8 mouse cellular contexts compared by ENCODE assay signal in genomic region chr16:55863149-55863815, GRCm38 (mm10). TPM values are rescaled to one million over a fixed set of nuclear protein-coding genes. Genes with fewer than 3 reads are reported as not detected.
DNase-seq lines count a peak whose midpoint lies in the region; ATAC-seq and TF ChIP-seq lines count a peak whose summit lies in the region.

No protein-coding gene starts in this region.

- no peak overlapping the region; the same call in 1 of the 2 replicates for H3K9ac ChIP-seq in CH12.LX (ENCODE audit: insufficient read depth, low read depth)

- in situ Hi-C loops in CH12.LX (cut with MboI; ENCODE audit: low pct_ligation_motif_present, low pct_unique_long_range_greater_than_20kb, low sequenced_read_pairs): loop anchor here (25.0 kb wide), 1 partner anchor 726 kb away; no protein-coding TSS in a partner anchor

- peak; percentile 97 for ATAC-seq in erythroblast, adult 5-6 weeks (replicated peaks; ENCODE audit: low FRiP score, poor library complexity, severe bottlenecking)

- peak; percentile 98 to 100 for TF ChIP-seq CTCF in CH12.LX (conservative IDR thresholded peaks at IDR 0.05 in 1 of 2, IDR thresholded peaks at IDR 0.05 in 1 of 2; ENCODE audit: low read depth in 2 of 2, low read length in 2 of 2)
- peak; percentile 94 for TF ChIP-seq CTCF in bone marrow macrophage, adult 2 months (IDR thresholded peaks at IDR 0.05; ENCODE audit: low read depth, low read length)

- TF ChIP-seq RAD21 in CH12.LX (IDR thresholded peaks at IDR 0.05; ENCODE audit: low read depth, low read length): peak; percentile 72

- peaks cover 0 to 9% of the 10 kb centered on the region in 2 experiments; a peak in 3 of 4 replicates for H3K4me1 ChIP-seq in CH12.LX (ENCODE audit: control insufficient read depth in 1 of 2, insufficient read depth in 2 of 2)
- H3K4me1 ChIP-seq in bone marrow macrophage, adult 2 months (ENCODE audit: control insufficient read depth, insufficient read depth, low read length): 0 out of 2 replicates have a peak, but pooled peaks cover 2% of the 10 kb centered on the region

- H3K36me3 ChIP-seq in CH12.LX (replicated peaks in 1 of 2; ENCODE audit: control insufficient read depth in 1 of 2, insufficient read depth in 1 of 2, low read length in 1 of 2): peaks cover 40 to 72% of the 10 kb centered on the region in 2 experiments

- H3K4me3 ChIP-seq in CH12.LX (replicated peaks in 1 of 3; ENCODE audit: low read depth in 2 of 3, low read length in 2 of 3, poor library complexity in 1 of 3): no peak overlapping the region
- H3K4me3 ChIP-seq in bone marrow macrophage, adult 2 months (ENCODE audit: insufficient read depth, low read length): no peak overlapping the region

- TF ChIP-seq POLR2A in CH12.LX (IDR thresholded peaks at IDR 0.05; ENCODE audit: low read depth, low read length): no peak
- TF ChIP-seq POLR2A in bone marrow macrophage, adult 2 months (IDR thresholded peaks at IDR 0.05; ENCODE audit: borderline replicate concordance, low read depth, low read length): no peak

- dilution Hi-C loops in CH12.LX (cut with MboI; ENCODE audit: extremely low pct_ligation_motif_present, extremely low pct_unique_long_range_greater_than_20kb, low sequenced_read_pairs): no loop called here

- no peak overlapping the region for H3K27ac ChIP-seq in CH12.LX (ENCODE audit: insufficient read depth, low read depth)
- no peak overlapping the region for H3K27ac ChIP-seq in bone marrow macrophage, adult 2 months (ENCODE audit: insufficient read depth, low read depth, low read length)

- no peaks in the 10 kb centered on the region for H3K9me3 ChIP-seq in CH12.LX (replicated peaks; ENCODE audit: low read length)

- intact Hi-C loops in heart, postnatal 36 days (cut with DNase I): no loop called here

- peaks cover 19% of the 10 kb centered on the region for H3K79me2 ChIP-seq in CH12.LX (replicated peaks; ENCODE audit: control insufficient read depth, extremely low read depth, insufficient read depth, poor library complexity, severe bottlenecking)

- DNase-seq in CH12.LX (ENCODE audit: extremely low read depth): peak; percentile 88
- DNase-seq in heart, postnatal 36 days: peak; percentile 67 to 76
- peak; percentile 42 to 84 for DNase-seq in layer of hippocampus, adult 18-20 months (ENCODE audit: low spot score in 2 of 2)
- DNase-seq in lung, postnatal 10 days: peak; percentile 75
- peak; percentile 20 for DNase-seq in ovary, postnatal 10 days (ENCODE audit: low spot score)
- DNase-seq in thymus, postnatal 10 days (ENCODE audit: low spot score in 2 of 2): peak; percentile 42 to 66

- H3K4me2 ChIP-seq in CH12.LX (ENCODE audit: insufficient read depth, low read depth, poor library complexity, severe bottlenecking): peak overlapping the region; percentile 64; the same call in 1 of the 2 replicates

- no peak for TF ChIP-seq EP300 in CH12.LX (IDR thresholded peaks at IDR 0.05; ENCODE audit: low read length)

- H3K27me3 ChIP-seq in CH12.LX (replicated peaks): no peaks in the 10 kb centered on the region

TF ChIP-seq in CH12.LX, 34 proteins besides CTCF, POLR2A, EP300 and RAD21:
- TF ChIP-seq BHLHE40 (IDR thresholded peaks at IDR 0.05; ENCODE audit: low read depth, low read length) (no peak), SIN3A (IDR thresholded peaks at IDR 0.05; ENCODE audit: low read length) (no peak), KAT2A (IDR thresholded peaks at IDR 0.05; ENCODE audit: insufficient replicate concordance, low read length) (no peak), UBTF (IDR thresholded peaks at IDR 0.05; ENCODE audit: low read depth, low read length) (no peak), ZNF384 (IDR thresholded peaks at IDR 0.05; ENCODE audit: low read depth, low read length) (peak; percentile 51; the same call in 1 of the 2 replicates), IRF4 (IDR thresholded peaks at IDR 0.05; ENCODE audit: low read depth, low read length) (peak; percentile 77; the same call in 1 of the 2 replicates), JUN (IDR thresholded peaks at IDR 0.05; ENCODE audit: insufficient read depth, low read depth, low read length) (no peak; the same call in 1 of the 2 replicates), POLR2AphosphoS2 (IDR thresholded peaks at IDR 0.05; ENCODE audit: low read depth, low read length) (no peak), MXI1 (IDR thresholded peaks at IDR 0.05; ENCODE audit: low read depth, low read length) (no peak), MYC (IDR thresholded peaks at IDR 0.05; ENCODE audit: low read depth, low read length) (peak; percentile 70; the same call in 1 of the 2 replicates), ZC3H11A (IDR thresholded peaks at IDR 0.05; ENCODE audit: low read depth, low read length) (peak; percentile 80), ELF1 (IDR thresholded peaks at IDR 0.05; ENCODE audit: low read depth, low read length) (no peak; the same call in 1 of the 2 replicates), GABPA (IDR thresholded peaks at IDR 0.05; ENCODE audit: insufficient replicate concordance, low read depth, low read length) (no peak), MEF2A (IDR thresholded peaks at IDR 0.05; ENCODE audit: borderline replicate concordance, low read depth, low read length) (peak; percentile 37; the same call in 1 of the 2 replicates), ETS1 (conservative IDR thresholded peaks at IDR 0.05; ENCODE audit: low read depth, low read length) (no peak), SMC3 (IDR thresholded peaks at IDR 0.05; ENCODE audit: low read depth, low read length) (peak; percentile 99), RCOR1 (conservative IDR thresholded peaks at IDR 0.05; ENCODE audit: low read depth, low read length) (no peak), JUND (conservative IDR thresholded peaks at IDR 0.05; ENCODE audit: low read depth, low read length) (peak; percentile 65), NELFE (IDR thresholded peaks at IDR 0.05; ENCODE audit: low read depth, low read length) (peak; percentile 85; the same call in 1 of the 2 replicates), E2F4 (IDR thresholded peaks at IDR 0.05; ENCODE audit: insufficient replicate concordance, low read depth, low read length) (peak; percentile 44; the same call in 1 of the 2 replicates)

RNA-seq across cellular contexts. Expression of gene Nfkbiz, which starts 24.6 kb away (rescaled TPM):
- total RNA-seq in CH12.LX (2012; rRNA removed) (13.9 and 17.1 TPM in 2 replicates), CH12.LX (2014; rRNA removed) (19.7 and 23.7 TPM in 2 replicates)
- 11.4 and 13.7 TPM in 2 replicates for polyA plus RNA-seq in CH12.LX (2012; ENCODE audit: insufficient read length, low read depth)
- polyA plus RNA-seq in bone marrow macrophage, adult 2 months (2012; ENCODE audit: insufficient read depth, insufficient read length, missing spikeins): 60.3 and 61.0 TPM in 2 replicates
- 6.0 and 8.4 TPM in 2 replicates for total RNA-seq in erythroblast, adult 5-6 weeks (2015; ENCODE audit: low replicate concordance)
- 2.6 and 5.3 TPM in 2 replicates for total RNA-seq in erythroblast, adult 5-6 weeks (2017; ENCODE audit: low replicate concordance)
- 1 to 10 TPM; 2.4 TPM for total RNA-seq in heart, postnatal 36 days (2021)
- 1 to 10 TPM; 6.0 to 6.5 TPM for total RNA-seq in layer of hippocampus, adult 18-20 months (2021)

RNA-seq across cellular contexts. Expression of gene Nxpe3, which starts 31.8 kb away (rescaled TPM):
- total RNA-seq in CH12.LX (2012; rRNA removed) (10.2 and 12.3 TPM in 2 replicates), CH12.LX (2014; rRNA removed) (4.6 and 5.4 TPM in 2 replicates)
- polyA plus RNA-seq in CH12.LX (2012; ENCODE audit: insufficient read length, low read depth): 9.9 and 10.6 TPM in 2 replicates
- polyA plus RNA-seq in bone marrow macrophage, adult 2 months (2012; ENCODE audit: insufficient read depth, insufficient read length, missing spikeins): 0.20 TPM in 2 replicates
- total RNA-seq in erythroblast, adult 5-6 weeks (2015; ENCODE audit: low replicate concordance): 1.0 and 1.3 TPM in 2 replicates
- total RNA-seq in erythroblast, adult 5-6 weeks (2017; ENCODE audit: low replicate concordance): 0.77 and 0.84 TPM in 2 replicates
- total RNA-seq in heart, postnatal 36 days (2021): under 1 TPM; 0.38 to 0.72 TPM
- 10 to 100 TPM; 12.1 to 12.5 TPM for total RNA-seq in layer of hippocampus, adult 18-20 months (2021)

Comparison
In these comparisons a context has a peak if more than half of its experiments do, and no peak if none do; other contexts are left out.
1. DNase-seq: peak in every context shown above with its lines; median percentile 88 in CH12.LX; 75 in lung, postnatal 10 days; 72 in heart, postnatal 36 days; 63 in layer of hippocampus, adult 18-20 months; 54 in thymus, postnatal 10 days; 20 in ovary, postnatal 10 days.